Mouse (Mus musculus): ENCODE data around the gene Zfp322a.
"Not testable (repeated sequence)": the region's sequence is repeated elsewhere in the genome, so short reads cannot be mapped to it uniquely, and the experiment has no call there.

The Zfp322a gene

GRCm38 (mm10) chr13:23317305-23317889 lies 51.6 kb downstream of the Zfp322a start:
- DNase-seq (ENCODE audit: low spot score), result no peak

GRCm38 (mm10) chr13:23312909-23313669 lies 55.9 kb downstream of the Zfp322a start:
- DNase-seq (ENCODE audit: low spot score), result no peak

- DNase-seq (ENCODE audit: low spot score), result no peak
Observed at GRCm38 (mm10) chr13:23310036-23310435, 59.0 kb downstream of the Zfp322a start.

DNA sequence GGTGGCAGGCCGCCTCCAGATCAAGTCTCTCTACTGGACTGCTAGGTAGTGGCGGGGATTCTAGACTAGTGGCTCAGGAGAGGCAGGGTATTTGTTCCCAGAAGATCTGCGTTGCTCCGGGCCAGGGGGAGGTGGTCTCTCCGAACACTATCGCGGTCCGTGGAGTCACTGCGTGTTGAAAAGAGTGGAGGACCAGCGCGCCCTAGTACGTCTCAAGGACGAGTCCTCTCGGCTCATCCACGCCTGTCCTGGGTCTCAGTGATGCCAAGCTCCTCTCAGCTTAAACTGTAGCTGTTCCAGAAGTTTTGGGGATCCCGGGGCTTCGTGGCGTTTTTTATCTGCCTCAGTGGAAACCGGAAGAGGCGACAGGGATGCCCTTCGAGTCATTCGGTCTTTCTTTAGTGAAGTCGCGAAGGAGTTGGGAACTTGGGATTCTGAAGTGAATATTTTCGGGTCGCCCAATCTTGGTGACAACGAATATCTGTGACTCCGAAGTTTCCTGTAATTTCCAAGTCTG lies 59.5 kb downstream of the Zfp322a start:
- DNase-seq (ENCODE audit: low spot score), result no peak

- not testable (repeated sequence) for DNase-seq (ENCODE audit: low spot score)
Observed at GRCm38 (mm10) chr13:23308639-23309307, 60.2 kb downstream of the Zfp322a start.

GRCm38 (mm10) chr13:23307069-23307814 lies 61.8 kb downstream of the Zfp322a start:
- no peak for DNase-seq (ENCODE audit: low spot score)

GRCm38 (mm10) chr13:23306707-23307068 lies 62.3 kb downstream of the Zfp322a start:
- DNase-seq (ENCODE audit: low spot score), result no peak

All from ovary, adult 18-20 months (tissue).